Mouse (Mus musculus): ENCODE data around the gene Ttc25. TPM values are rescaled to one million over a fixed set of nuclear protein-coding genes. Genes with fewer than 3 reads are reported as not detected.

Gene Ttc25
- total and polyA plus RNA-seq, 2 experiments = 0.04 to 0.28 TPM

- Histone ChIP-seq H3K27ac (replicated peaks; ENCODE audit: insufficient read depth, low read depth, low read length) (no peak overlapping the region), H3K9ac (ENCODE audit: low read depth, low read length) (no peak overlapping the region), H3K4me1 (ENCODE audit: control insufficient read depth, insufficient read depth, low read length) (peaks cover 8% of the 10 kb centered on the region), H3K79me2 (ENCODE audit: control insufficient read depth, insufficient read depth, low read length) (peaks cover 47% of the 10 kb centered on the region), H3K36me3 (ENCODE audit: control insufficient read depth, insufficient read depth, low read length) (peaks cover 36% of the 10 kb centered on the region), H3K4me3 (ENCODE audit: insufficient read depth, low read depth, low read length) (no peak overlapping the region), H3K27me3 (ENCODE audit: control insufficient read depth, insufficient read depth, low read length) (no peaks in the 10 kb centered on the region)
- 58% methylated on average over 9 of the region's 9 CpGs for WGBS
- TF ChIP-seq CTCF (IDR thresholded peaks at IDR 0.05; ENCODE audit: low read depth, low read length) = no peak
- TF ChIP-seq POLR2A (IDR thresholded peaks at IDR 0.05; ENCODE audit: extremely low read depth, insufficient read depth, low read length) = no peak
- DNase-seq (ENCODE audit: extremely low read depth, low read depth, low spot score) = no peak
These were observed 57.7 kb downstream of the Ttc25 start for GRCm38 (mm10) chr11:100603155-100603554.

- 78% methylated on average over 8 of the region's 8 CpGs for WGBS
- DNase-seq (ENCODE audit: extremely low read depth, low read depth, low spot score) = no peak
- H3K36me3 ChIP-seq (ENCODE audit: control insufficient read depth, insufficient read depth, low read length) = peaks cover 32% of the 10 kb centered on the region
- TF ChIP-seq POLR2A (IDR thresholded peaks at IDR 0.05; ENCODE audit: extremely low read depth, insufficient read depth, low read length) (no peak), CTCF (IDR thresholded peaks at IDR 0.05; ENCODE audit: low read depth, low read length) (no peak)
- H3K9ac ChIP-seq (ENCODE audit: low read depth, low read length) = no peak overlapping the region; the same call in 1 of the 2 replicates
- H3K27me3 ChIP-seq (ENCODE audit: control insufficient read depth, insufficient read depth, low read length) = no peaks in the 10 kb centered on the region
- H3K4me3 ChIP-seq (ENCODE audit: insufficient read depth, low read depth, low read length) = no peak overlapping the region
- no peak overlapping the region for H3K27ac ChIP-seq (replicated peaks; ENCODE audit: insufficient read depth, low read depth, low read length)
- peaks cover 50% of the 10 kb centered on the region for H3K79me2 ChIP-seq (ENCODE audit: control insufficient read depth, insufficient read depth, low read length)
- H3K4me1 ChIP-seq (ENCODE audit: control insufficient read depth, insufficient read depth, low read length) = peaks cover 8% of the 10 kb centered on the region
These were observed 58.4 kb downstream of the Ttc25 start for GRCm38 (mm10) chr11:100603813-100604212.

- peaks cover 25% of the 10 kb centered on the region for H3K36me3 ChIP-seq (ENCODE audit: control insufficient read depth, insufficient read depth, low read length)
- H3K9ac ChIP-seq (ENCODE audit: low read depth, low read length) = no peak overlapping the region
These were observed 59.1 kb downstream of the Ttc25 start for GRCm38 (mm10) chr11:100604321-100605005.

GRCm38 (mm10) chr11:100605451-100605850 is 60.0 kb downstream of the Ttc25 start:
- Histone ChIP-seq H3K36me3 (ENCODE audit: control insufficient read depth, insufficient read depth, low read length) (peaks cover 17% of the 10 kb centered on the region), H3K79me2 (ENCODE audit: control insufficient read depth, insufficient read depth, low read length) (peaks cover 50% of the 10 kb centered on the region), H3K4me1 (ENCODE audit: control insufficient read depth, insufficient read depth, low read length) (peaks cover 17% of the 10 kb centered on the region), H3K27me3 (ENCODE audit: control insufficient read depth, insufficient read depth, low read length) (no peaks in the 10 kb centered on the region), H3K9ac (ENCODE audit: low read depth, low read length) (no peak overlapping the region), H3K27ac (replicated peaks; ENCODE audit: insufficient read depth, low read depth, low read length) (no peak overlapping the region), H3K4me3 (ENCODE audit: insufficient read depth, low read depth, low read length) (no peak overlapping the region)
- no peak for DNase-seq (ENCODE audit: extremely low read depth, low read depth, low spot score)
- 90% methylated on average over 10 of the region's 10 CpGs for WGBS
- no peak for TF ChIP-seq POLR2A (IDR thresholded peaks at IDR 0.05; ENCODE audit: extremely low read depth, insufficient read depth, low read length)
- TF ChIP-seq CTCF (IDR thresholded peaks at IDR 0.05; ENCODE audit: low read depth, low read length) = no peak

More at GRCm38 (mm10) chr11:100604321-100605005, 59.1 kb downstream of the Ttc25 start:
- Histone ChIP-seq H3K4me1 (ENCODE audit: control insufficient read depth, insufficient read depth, low read length) (peaks cover 10% of the 10 kb centered on the region), H3K27ac (replicated peaks; ENCODE audit: insufficient read depth, low read depth, low read length) (no peak overlapping the region), H3K4me3 (ENCODE audit: insufficient read depth, low read depth, low read length) (no peak overlapping the region), H3K79me2 (ENCODE audit: control insufficient read depth, insufficient read depth, low read length) (peaks cover 50% of the 10 kb centered on the region), H3K27me3 (ENCODE audit: control insufficient read depth, insufficient read depth, low read length) (no peaks in the 10 kb centered on the region)
- TF ChIP-seq CTCF (IDR thresholded peaks at IDR 0.05; ENCODE audit: low read depth, low read length) (no peak), POLR2A (IDR thresholded peaks at IDR 0.05; ENCODE audit: extremely low read depth, insufficient read depth, low read length) (no peak)
- 86% methylated on average over 4 of the region's 4 CpGs for WGBS
- no peak for DNase-seq (ENCODE audit: extremely low read depth, low read depth, low spot score)

- peaks cover 2% of the 10 kb centered on the region; the same call in 1 of the 2 replicates for H3K36me3 ChIP-seq (ENCODE audit: control insufficient read depth, insufficient read depth, low read length)
- no peak for DNase-seq (ENCODE audit: extremely low read depth, low read depth, low spot score)
These were observed 61.7 kb downstream of the Ttc25 start for GRCm38 (mm10) chr11:100607121-100607520.

GRCm38 (mm10) chr11:100608796-100609195 is 63.4 kb downstream of the Ttc25 start:
- 57% methylated on average over 4 of the region's 4 CpGs for WGBS
- H3K36me3 ChIP-seq (ENCODE audit: control insufficient read depth, insufficient read depth, low read length) = peaks cover 2% of the 10 kb centered on the region; the same call in 1 of the 2 replicates
- TF ChIP-seq POLR2A (IDR thresholded peaks at IDR 0.05; ENCODE audit: extremely low read depth, insufficient read depth, low read length) (no peak), CTCF (IDR thresholded peaks at IDR 0.05; ENCODE audit: low read depth, low read length) (no peak)
- H3K4me1 ChIP-seq (ENCODE audit: control insufficient read depth, insufficient read depth, low read length) = peaks cover 21% of the 10 kb centered on the region
- no peaks in the 10 kb centered on the region for H3K27me3 ChIP-seq (ENCODE audit: control insufficient read depth, insufficient read depth, low read length)
- no peak overlapping the region for H3K9ac ChIP-seq (ENCODE audit: low read depth, low read length)
- H3K27ac ChIP-seq (replicated peaks; ENCODE audit: insufficient read depth, low read depth, low read length) = no peak overlapping the region
- H3K79me2 ChIP-seq (ENCODE audit: control insufficient read depth, insufficient read depth, low read length) = peaks cover 46% of the 10 kb centered on the region
- no peak overlapping the region for H3K4me3 ChIP-seq (ENCODE audit: insufficient read depth, low read depth, low read length)
- peak; percentile 48 for DNase-seq (ENCODE audit: extremely low read depth, low read depth, low spot score)

More at GRCm38 (mm10) chr11:100607121-100607520, 61.7 kb downstream of the Ttc25 start:
- no peak overlapping the region for H3K9ac ChIP-seq (ENCODE audit: low read depth, low read length)
- no peak overlapping the region for H3K27ac ChIP-seq (replicated peaks; ENCODE audit: insufficient read depth, low read depth, low read length)
- H3K4me3 ChIP-seq (ENCODE audit: insufficient read depth, low read depth, low read length) = no peak overlapping the region
- WGBS = 90% methylated on average over 6 of the region's 6 CpGs
- TF ChIP-seq CTCF (IDR thresholded peaks at IDR 0.05; ENCODE audit: low read depth, low read length) (no peak), POLR2A (IDR thresholded peaks at IDR 0.05; ENCODE audit: extremely low read depth, insufficient read depth, low read length) (no peak)
- H3K79me2 ChIP-seq (ENCODE audit: control insufficient read depth, insufficient read depth, low read length) = peaks cover 42% of the 10 kb centered on the region
- peaks cover 24% of the 10 kb centered on the region for H3K4me1 ChIP-seq (ENCODE audit: control insufficient read depth, insufficient read depth, low read length)
- no peaks in the 10 kb centered on the region for H3K27me3 ChIP-seq (ENCODE audit: control insufficient read depth, insufficient read depth, low read length)
